11 mouse cellular contexts compared by ENCODE assay signal in genomic region chr19:41618771-41619385, GRCm38 (mm10). TPM values are rescaled to one million over a fixed set of nuclear protein-coding genes. Genes with fewer than 3 reads are reported as not detected.
A peak's percentile ranks its signal among the peaks of the same experiment; 100 is the strongest.
DNase-seq lines count a peak whose midpoint lies in the region; ATAC-seq and TF ChIP-seq lines count a peak whose summit lies in the region.
"Had no signal": no experiment of that assay in that cellular context is flagged by ENCODE, and none has a peak within 500 bp of the region (broad histone marks: within the 10 kb centered on the region; RNA-seq: fewer than 3 reads in every experiment).

No protein-coding gene starts in this region.

- peaks cover 2% of the 10 kb centered on the region for H3K27me3 ChIP-seq in kidney, embryonic 16.5 days (ENCODE audit: insufficient read depth, low read length)
- no peaks in the 10 kb centered on the region for H3K27me3 ChIP-seq in heart, postnatal 0 days (ENCODE audit: control insufficient read depth, insufficient read depth, low read length)
- H3K27me3 ChIP-seq in neural tube, embryonic 13.5 days: no peaks in the 10 kb centered on the region; the same call in 1 of the 2 replicates
- H3K27me3 ChIP-seq: liver, embryonic 15.5 days had no signal

- peaks cover 14% of the 10 kb centered on the region for H3K4me1 ChIP-seq in kidney, embryonic 16.5 days (ENCODE audit: insufficient read depth, low read length)
- H3K4me1 ChIP-seq in heart, postnatal 0 days (ENCODE audit: control insufficient read depth, insufficient read depth): peaks cover 11% of the 10 kb centered on the region
- peaks cover 58% of the 10 kb centered on the region for H3K4me1 ChIP-seq in neural tube, embryonic 13.5 days (replicated peaks)
- H3K4me1 ChIP-seq: liver, embryonic 15.5 days; stomach, embryonic 15.5 days had no signal

- H3K36me3 ChIP-seq in kidney, embryonic 16.5 days (ENCODE audit: insufficient read depth, low read length): no peaks in the 10 kb centered on the region
- no peaks in the 10 kb centered on the region for H3K36me3 ChIP-seq in heart, postnatal 0 days (replicated peaks; ENCODE audit: control insufficient read depth, insufficient read depth, low read length)
- peaks cover 11% of the 10 kb centered on the region for H3K36me3 ChIP-seq in neural tube, embryonic 13.5 days
- H3K36me3 ChIP-seq: liver, embryonic 15.5 days; stomach, embryonic 15.5 days had no signal

- no peak overlapping the region for H3K27ac ChIP-seq in kidney, embryonic 16.5 days (ENCODE audit: low read length)
- H3K27ac ChIP-seq in heart, postnatal 0 days (ENCODE audit: low read depth): peak overlapping the region; percentile 59
- H3K27ac ChIP-seq in neural tube, embryonic 13.5 days (replicated peaks): peak overlapping the region; percentile 80
- H3K27ac ChIP-seq: liver, embryonic 15.5 days; stomach, embryonic 15.5 days had no signal

- 32% methylated on average over 19 of the region's 19 CpGs for WGBS in kidney, embryonic 16.5 days
- 53% methylated on average over 19 of the region's 19 CpGs for WGBS in heart, postnatal 0 days
- WGBS in neural tube, embryonic 13.5 days: 37% methylated on average over 19 of the region's 19 CpGs

- no peak overlapping the region for H3K4me2 ChIP-seq in kidney, embryonic 16.5 days (replicated peaks; ENCODE audit: low read depth, low read length)
- H3K4me2 ChIP-seq in heart, postnatal 0 days (ENCODE audit: low read depth, low read length): no peak overlapping the region
- 0 out of 2 replicates have a peak overlapping the region, but pooled peaks have one; percentile 7 for H3K4me2 ChIP-seq in neural tube, embryonic 13.5 days
- H3K4me2 ChIP-seq: liver, embryonic 15.5 days; stomach, embryonic 15.5 days had no signal

- peak; percentile 40; the same call in 1 of the 2 replicates for ATAC-seq in kidney, embryonic 16.5 days (ENCODE audit: low FRiP score, low TSS enrichment)
- ATAC-seq in heart, postnatal 0 days (ENCODE audit: insufficient read depth, low read depth): peak; percentile 72
- peak; percentile 69 for ATAC-seq in neural tube, embryonic 13.5 days (ENCODE audit: low read depth)
- no peak for ATAC-seq in CD4-positive, CD25-positive, alpha-beta regulatory T cell, adult 4 months

- H3K9ac ChIP-seq in kidney, embryonic 16.5 days (replicated peaks; ENCODE audit: low read length): no peak overlapping the region
- H3K9ac ChIP-seq in heart, postnatal 0 days (replicated peaks; ENCODE audit: low read depth, low read length): no peak overlapping the region
- 0 out of 2 replicates have a peak overlapping the region, but pooled peaks have one; percentile 2 for H3K9ac ChIP-seq in neural tube, embryonic 13.5 days
- H3K9ac ChIP-seq: liver, embryonic 15.5 days; stomach, embryonic 15.5 days had no signal

- peak; percentile 58 to 79 for DNase-seq in adrenal gland, adult (ENCODE audit: inconsistent age in 2 of 2, low spot score in 1 of 2)
- no peak for DNase-seq in adrenal gland, postnatal 25 days
- no peak for DNase-seq in kidney, adult 8-10 months
- peak; percentile 39 for DNase-seq in heart, postnatal 0 days (ENCODE audit: low spot score)
- DNase-seq in layer of hippocampus, adult 9-11 months: no peak

- H3K9me3 ChIP-seq in kidney, embryonic 16.5 days (ENCODE audit: low read length): no peaks in the 10 kb centered on the region
- no peaks in the 10 kb centered on the region for H3K9me3 ChIP-seq in heart, postnatal 0 days (replicated peaks; ENCODE audit: control insufficient read depth, low read length)
- no peaks in the 10 kb centered on the region for H3K9me3 ChIP-seq in neural tube, embryonic 13.5 days
- H3K9me3 ChIP-seq: liver, embryonic 15.5 days; megakaryocyte, embryonic 14.5 days; stomach, embryonic 15.5 days had no signal

- H3K4me3 ChIP-seq in kidney, embryonic 16.5 days (ENCODE audit: low read length): no peak overlapping the region
- no peak overlapping the region for H3K4me3 ChIP-seq in heart, postnatal 0 days (ENCODE audit: low read depth, low read length)
- no peak overlapping the region for H3K4me3 ChIP-seq in neural tube, embryonic 13.5 days
- H3K4me3 ChIP-seq: liver, embryonic 15.5 days; megakaryocyte, embryonic 14.5 days; stomach, embryonic 15.5 days had no signal

- no peak for TF ChIP-seq EP300 in heart, postnatal 0 days (IDR thresholded peaks at IDR 0.05; ENCODE audit: low read depth)

- TF ChIP-seq CTCF in heart, postnatal 0 days (IDR thresholded peaks at IDR 0.05; ENCODE audit: low read depth): no peak

RNA-seq across cellular contexts. Expression of gene Gm340, which starts 36.7 kb away (rescaled TPM):
- total RNA-seq in adrenal gland, postnatal 25 days (2021): 14.9 and 17.7 TPM in 2 replicates
- polyA plus RNA-seq in kidney, embryonic 16.5 days (2015; fragmentation: Nextera tagmentation; extraction: Ambion mirVana): 1.9 and 2.4 TPM in 2 replicates
- total RNA-seq in heart, postnatal 0 days (2014; rRNA removed; ENCODE audit: low replicate concordance): 5.1 and 9.4 TPM in 2 replicates
- 0.63 and 0.79 TPM in 2 replicates for polyA plus RNA-seq in heart, postnatal 0 days (2015; fragmentation: Nextera tagmentation; extraction: Ambion mirVana)
- 1.8 and 2.4 TPM in 2 replicates for polyA plus RNA-seq in neural tube, embryonic 13.5 days (2015; fragmentation: Nextera tagmentation; extraction: Ambion mirVana)
- 1 to 10 TPM; 4.0 to 6.4 TPM for polyA plus RNA-seq in CD4-positive, CD25-positive, alpha-beta regulatory T cell, adult 4 months (2017; shearing (Covaris generic))

Comparison
In these comparisons a context has a peak if more than half of its experiments do, and no peak if none do; other contexts are left out.
1. DNase-seq: peak in adrenal gland, adult (2 of 2) and heart, postnatal 0 days (single experiment); none in adrenal gland, postnatal 25 days (single experiment), kidney, adult 8-10 months (0 of 2) and layer of hippocampus, adult 9-11 months (single experiment).